In the genomic region with DNA sequence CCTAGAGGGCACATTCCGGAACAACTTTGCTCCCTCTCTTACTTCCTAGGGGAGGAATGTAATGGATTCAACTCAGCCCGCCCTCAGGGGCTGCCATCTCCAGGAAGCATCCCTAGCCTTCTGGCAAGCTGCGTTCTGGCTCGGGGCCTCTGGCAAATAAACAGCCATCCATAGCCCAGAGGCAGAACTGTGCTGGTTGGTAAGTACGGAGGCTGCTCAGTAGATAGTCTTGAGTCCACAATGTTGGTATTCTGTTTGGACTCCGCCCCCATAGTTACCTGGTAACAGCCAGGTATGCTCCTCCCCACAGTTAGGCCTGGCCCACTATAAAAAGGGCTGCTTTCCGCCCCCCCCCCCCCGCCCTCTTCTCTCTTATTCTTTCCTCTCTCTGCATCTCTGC, we compare ENCODE assay signal across 16 mouse cellular contexts. TPM values are rescaled to one million over a fixed set of nuclear protein-coding genes. Genes with fewer than 3 reads are reported as not detected.
DNase-seq lines count a peak whose midpoint lies in the region; ATAC-seq and TF ChIP-seq lines count a peak whose summit lies in the region.
"Had no signal": no experiment of that assay in that cellular context is flagged by ENCODE, and none has a peak within 500 bp of the region (broad histone marks: within the 10 kb centered on the region; RNA-seq: fewer than 3 reads in every experiment).

No protein-coding gene starts in this region.

- no peak for TF ChIP-seq CTCF in layer of hippocampus, adult 2 months (conservative IDR thresholded peaks at IDR 0.05)
- no peak for TF ChIP-seq CTCF in small intestine, adult 2 months (IDR thresholded peaks at IDR 0.05; ENCODE audit: extremely low read depth, insufficient read length, insufficient replicate concordance, low read depth, low read length)

- no peak overlapping the region for H3K4me3 ChIP-seq in layer of hippocampus, adult 2 months
- no peak overlapping the region for H3K4me3 ChIP-seq in intestine, embryonic 15.5 days (replicated peaks)
- 0 out of 2 replicates have a peak overlapping the region, but pooled peaks have one; percentile 14 for H3K4me3 ChIP-seq in small intestine, adult 2 months (ENCODE audit: low read depth, low read length)
- no peak overlapping the region for H3K4me3 ChIP-seq in liver, embryonic 12.5 days
- H3K4me3 ChIP-seq: erythroblast, embryonic 14.5 days; liver, embryonic 13.5 days; midbrain, embryonic 10.5 days; neural tube, embryonic 12.5 days had no signal

- peak; percentile 61 for ATAC-seq in intestine, embryonic 15.5 days
- ATAC-seq in liver, embryonic 12.5 days: no peak

- no peaks in the 10 kb centered on the region for H3K9me3 ChIP-seq in intestine, embryonic 15.5 days
- H3K9me3 ChIP-seq in liver, embryonic 12.5 days (replicated peaks): no peaks in the 10 kb centered on the region
- H3K9me3 ChIP-seq: liver, embryonic 13.5 days; midbrain, embryonic 10.5 days; neural tube, embryonic 12.5 days had no signal

- WGBS in intestine, embryonic 15.5 days: 40% methylated on average over 6 of the region's 8 CpGs
- WGBS in small intestine, adult 2 months: 21% methylated on average over 8 of the region's 8 CpGs
- 82% methylated on average over 6 of the region's 8 CpGs for WGBS in liver, embryonic 12.5 days (ENCODE audit: insufficient replicate concordance)

- peak; percentile 42 for DNase-seq in cerebellum, adult 11-12 months
- DNase-seq in cerebellum, postnatal 25 days: no peak
- no peak for DNase-seq in layer of hippocampus, adult 2 months (ENCODE audit: low spot score in 2 of 2)
- DNase-seq in layer of hippocampus, adult 9-10 months (ENCODE audit: low spot score): no peak
- DNase-seq in thymus, postnatal 0 days (ENCODE audit: low spot score): no peak
- DNase-seq: adrenal gland, adult 8-10 months; liver, embryonic 13.5 days; right cerebral cortex, postnatal 4 days had no signal

- H3K36me3 ChIP-seq in intestine, embryonic 15.5 days: peaks cover 14% of the 10 kb centered on the region
- H3K36me3 ChIP-seq in small intestine, adult 2 months (ENCODE audit: control insufficient read depth, insufficient read depth, low read length): peaks cover 1% of the 10 kb centered on the region; the same call in 1 of the 2 replicates
- peaks cover 25% of the 10 kb centered on the region for H3K36me3 ChIP-seq in liver, embryonic 12.5 days

- no peak overlapping the region for H3K9ac ChIP-seq in intestine, embryonic 15.5 days
- H3K9ac ChIP-seq in liver, embryonic 12.5 days: no peak overlapping the region
- H3K9ac ChIP-seq: liver, embryonic 13.5 days; neural tube, embryonic 12.5 days had no signal

- H3K27me3 ChIP-seq in intestine, embryonic 15.5 days (replicated peaks): no peaks in the 10 kb centered on the region
- no peaks in the 10 kb centered on the region for H3K27me3 ChIP-seq in small intestine, adult 2 months (ENCODE audit: control insufficient read depth, insufficient read depth, low read length)
- H3K27me3 ChIP-seq in liver, embryonic 12.5 days (replicated peaks): no peaks in the 10 kb centered on the region
- H3K27me3 ChIP-seq: liver, embryonic 13.5 days; neural tube, embryonic 12.5 days had no signal

- peaks cover 12% of the 10 kb centered on the region for H3K4me1 ChIP-seq in intestine, embryonic 15.5 days (replicated peaks)
- H3K4me1 ChIP-seq in small intestine, adult 2 months (ENCODE audit: control insufficient read depth, insufficient read depth, insufficient read length, low read length): peaks cover 7% of the 10 kb centered on the region; the same call in 1 of the 2 replicates
- peaks cover 62% of the 10 kb centered on the region for H3K4me1 ChIP-seq in liver, embryonic 12.5 days

- H3K27ac ChIP-seq in layer of hippocampus, adult 2 months: peak overlapping the region; percentile 2; the same call in 1 of the 2 replicates
- no peak overlapping the region for H3K27ac ChIP-seq in intestine, embryonic 15.5 days
- no peak overlapping the region for H3K27ac ChIP-seq in small intestine, adult 2 months (ENCODE audit: insufficient read depth, low read depth, low read length)
- H3K27ac ChIP-seq in liver, embryonic 12.5 days: no peak overlapping the region
- H3K27ac ChIP-seq: liver, embryonic 13.5 days; midbrain, embryonic 10.5 days; neural tube, embryonic 12.5 days had no signal

- TF ChIP-seq POLR2A in small intestine, adult 2 months (IDR thresholded peaks at IDR 0.05; ENCODE audit: low read depth, low read length): no peak

- H3K4me2 ChIP-seq in intestine, embryonic 15.5 days (replicated peaks): peak overlapping the region; percentile 45
- H3K4me2 ChIP-seq in liver, embryonic 12.5 days: no peak overlapping the region
- H3K4me2 ChIP-seq: neural tube, embryonic 12.5 days had no signal

RNA-seq across cellular contexts. Expression of a gene that starts 1.7 kb away (rescaled TPM):
- total RNA-seq in layer of hippocampus, adult 2 months (2021): 10 to 100 TPM; 68.1 to 70.2 TPM
- polyA plus RNA-seq in intestine, embryonic 15.5 days (2015; fragmentation: Nextera tagmentation; extraction: Ambion mirVana): 207 and 224 TPM in 2 replicates
- polyA plus RNA-seq in small intestine, adult 2 months (2012; rRNA removed): 42.6 and 44.5 TPM in 2 replicates
- polyA plus RNA-seq in liver, embryonic 12.5 days (2016; fragmentation: Nextera tagmentation; extraction: Ambion mirVana): 358 and 387 TPM in 2 replicates
- 163 and 181 TPM in 2 replicates for polyA plus RNA-seq in thymus, postnatal 0 days (2015; fragmentation: Nextera tagmentation; extraction: Ambion mirVana)

RNA-seq across cellular contexts. Expression of a gene that starts 12.8 kb away (rescaled TPM):
- total RNA-seq in layer of hippocampus, adult 2 months (2021): 1 to 10 TPM; 3.8 to 5.4 TPM
- 0.33 and 0.95 TPM in 2 replicates for polyA plus RNA-seq in intestine, embryonic 15.5 days (2015; fragmentation: Nextera tagmentation; extraction: Ambion mirVana)
- 0.16 and 1.7 TPM in 2 replicates for polyA plus RNA-seq in small intestine, adult 2 months (2012; rRNA removed)
- 7.7 and 8.5 TPM in 2 replicates for polyA plus RNA-seq in liver, embryonic 12.5 days (2016; fragmentation: Nextera tagmentation; extraction: Ambion mirVana)
- 0.34 TPM in 1 of 2 replicates, not detected in the other for polyA plus RNA-seq in thymus, postnatal 0 days (2015; fragmentation: Nextera tagmentation; extraction: Ambion mirVana)

RNA-seq across cellular contexts. Expression of a gene that starts 31.3 kb away (rescaled TPM):
- total RNA-seq in layer of hippocampus, adult 2 months (2021): 10 to 100 TPM; 49.0 to 56.8 TPM
- polyA plus RNA-seq in intestine, embryonic 15.5 days (2015; fragmentation: Nextera tagmentation; extraction: Ambion mirVana): 73.4 and 74.4 TPM in 2 replicates
- polyA plus RNA-seq in small intestine, adult 2 months (2012; rRNA removed): 8.6 and 11.3 TPM in 2 replicates
- polyA plus RNA-seq in liver, embryonic 12.5 days (2016; fragmentation: Nextera tagmentation; extraction: Ambion mirVana): 64.2 and 65.9 TPM in 2 replicates
- polyA plus RNA-seq in thymus, postnatal 0 days (2015; fragmentation: Nextera tagmentation; extraction: Ambion mirVana): 73.1 and 82.6 TPM in 2 replicates

RNA-seq across cellular contexts. Expression of a gene that starts 37.3 kb away (rescaled TPM):
- total RNA-seq in layer of hippocampus, adult 2 months (2021): 100 to 1,000 TPM; 233 to 237 TPM
- polyA plus RNA-seq in intestine, embryonic 15.5 days (2015; fragmentation: Nextera tagmentation; extraction: Ambion mirVana): 272 and 318 TPM in 2 replicates
- polyA plus RNA-seq in small intestine, adult 2 months (2012; rRNA removed): 6.7 and 7.7 TPM in 2 replicates
- polyA plus RNA-seq in liver, embryonic 12.5 days (2016; fragmentation: Nextera tagmentation; extraction: Ambion mirVana): 220 and 226 TPM in 2 replicates
- polyA plus RNA-seq in thymus, postnatal 0 days (2015; fragmentation: Nextera tagmentation; extraction: Ambion mirVana): 330 and 343 TPM in 2 replicates

RNA-seq across cellular contexts. Expression of a gene that starts 53.6 kb away (rescaled TPM):
- not detected for total RNA-seq in layer of hippocampus, adult 2 months (2021)
- not detected in 2 replicates for polyA plus RNA-seq in intestine, embryonic 15.5 days (2015; fragmentation: Nextera tagmentation; extraction: Ambion mirVana)
- polyA plus RNA-seq in small intestine, adult 2 months (2012; rRNA removed): 0.08 TPM in 1 of 2 replicates, not detected in the other
- polyA plus RNA-seq in liver, embryonic 12.5 days (2016; fragmentation: Nextera tagmentation; extraction: Ambion mirVana): not detected in 2 replicates
- polyA plus RNA-seq in thymus, postnatal 0 days (2015; fragmentation: Nextera tagmentation; extraction: Ambion mirVana): 0.09 TPM in 1 of 2 replicates, not detected in the other
- total RNA-seq: adrenal gland, adult 8-10 months; common myeloid progenitor, adult 5-6 weeks; layer of hippocampus, adult 8-10 months had no signal
- polyA plus RNA-seq: erythroblast, embryonic 14.5 days; liver, embryonic 13.5 days; neural tube, embryonic 12.5 days had no signal
